Mouse (Mus musculus) adrenal gland, postnatal 25 days (tissue): Measurements from ENCODE around the gene Tmem107. TPM values are rescaled to one million over a fixed set of nuclear protein-coding genes. Genes with fewer than 3 reads are reported as not detected.

Experiments
- DNase-seq: peaks from one replicate; pipeline ENCODE4 v3.0.0; 2021; ENCODE audit warnings: mixed read lengths
- long read RNA-seq: library from polyadenylated mRNA; stranded (forward); transcript quantifications from one replicate; pipeline ENCODE4 v2.0.0, GENCODE M21; 2021
- total RNA-seq: library from RNA; stranded (reverse); gene quantifications from 2 replicates; pipeline ENCODE4 v1.2.3, GENCODE M21; 2021

The Tmem107 gene
- 18.3 and 21.8 TPM in 2 replicates for total RNA-seq
- long read RNA-seq, transcript Tmem107-201 (5 exons, 779 nt), result major isoform, 8 of 12 reads
- long read RNA-seq, partial matches to known transcripts, result 2 of 12 reads
- long read RNA-seq, other reads (novel, unspliced or antisense), result 1 of 12 reads

DNA sequence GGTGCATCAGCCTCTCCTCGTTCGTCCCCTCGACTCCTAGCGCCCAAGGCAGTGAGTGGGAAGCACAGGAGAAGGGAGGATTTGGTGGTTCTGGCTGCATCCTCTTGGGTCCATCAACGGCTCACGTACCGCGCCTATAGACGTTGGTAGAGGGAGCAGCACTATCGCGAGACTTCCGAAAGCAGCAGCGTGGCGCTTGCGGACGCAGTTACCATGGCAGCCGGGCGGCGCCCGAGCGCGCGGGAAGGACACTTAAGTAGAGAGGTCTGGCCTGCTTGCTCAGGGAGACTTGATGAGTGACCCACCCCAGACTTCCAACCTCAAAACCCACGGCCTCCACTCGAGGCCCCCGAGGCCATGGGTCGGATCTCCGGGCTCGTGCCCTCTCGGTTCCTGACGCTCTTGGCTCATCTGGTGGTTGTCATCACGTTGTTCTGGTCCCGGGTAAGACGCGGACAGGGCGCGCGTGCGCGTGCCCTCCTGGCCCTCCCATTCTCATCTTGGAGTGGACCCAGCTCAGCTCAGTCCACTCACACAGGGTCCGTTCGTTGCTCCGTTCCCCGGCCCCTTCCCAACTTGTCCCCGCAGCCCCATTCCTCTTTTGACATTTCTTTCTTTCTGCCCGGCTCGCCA lies at the start of gene Tmem107:
Gene Tmem107 (plus strand): TSS at position 217 of the 633 bp plus-strand sequence.
- DNase-seq, result peak; percentile 92

GRCm38 (mm10) chr11:69026562-69026961 lies 44.0 kb upstream of the Tmem107 start:
- no peak for DNase-seq

GRCm38 (mm10) chr11:69028805-69029204 lies 41.8 kb upstream of the Tmem107 start:
- DNase-seq, result no peak

DNA sequence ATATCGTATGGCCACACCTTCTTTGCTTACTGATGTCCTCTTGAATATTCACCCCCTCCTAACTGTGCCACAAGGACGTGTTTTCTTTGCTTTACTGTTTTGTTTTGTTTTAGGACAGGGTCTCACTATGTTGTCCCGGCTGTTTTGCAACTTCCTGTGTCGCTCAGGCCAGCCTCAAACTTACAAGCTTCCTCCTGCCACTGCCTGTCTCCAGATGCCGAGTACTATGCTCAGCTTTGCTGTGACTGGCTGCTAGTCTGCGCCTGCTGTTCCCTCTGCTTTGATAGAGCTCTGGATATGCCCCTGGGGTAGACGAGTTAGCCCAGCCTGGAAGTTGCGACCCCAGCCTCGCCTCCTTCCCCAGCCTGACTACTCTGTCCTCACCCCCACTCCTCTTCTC lies 37.1 kb upstream of the Tmem107 start:
- no peak for DNase-seq

- no peak for DNase-seq
Measured at GRCm38 (mm10) chr11:69034585-69034984, 36.0 kb upstream of the Tmem107 start.

DNA sequence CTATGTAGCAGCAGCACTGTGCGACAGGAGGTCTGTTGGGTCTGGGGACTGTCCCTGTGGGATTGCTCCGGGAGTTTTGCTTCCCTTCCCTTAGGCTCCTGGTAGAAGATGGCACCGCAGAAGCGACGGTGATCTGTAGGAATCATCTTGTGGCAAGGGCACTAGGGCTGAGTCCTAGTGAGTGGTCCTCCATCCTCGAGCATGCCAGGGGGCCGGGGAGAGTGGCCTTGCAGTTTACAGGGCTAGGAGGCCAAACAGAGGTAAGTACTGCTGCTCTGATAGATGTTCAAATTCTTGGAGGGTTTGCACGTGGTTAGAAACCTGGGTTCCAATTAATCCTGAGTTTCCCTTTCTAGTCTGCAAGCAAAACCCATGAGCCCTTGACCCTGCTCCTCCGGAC lies 35.2 kb upstream of the Tmem107 start:
- no peak for DNase-seq

- DNase-seq, result peak; percentile 82
Measured at GRCm38 (mm10) chr11:69035849-69036248, 34.8 kb upstream of the Tmem107 start.

- DNase-seq, result peak; percentile 83
Measured at GRCm38 (mm10) chr11:69036486-69037230, 33.9 kb upstream of the Tmem107 start.

- peak; percentile 85 for DNase-seq
Measured at GRCm38 (mm10) chr11:69037231-69038061, 33.2 kb upstream of the Tmem107 start.

- no peak for DNase-seq
Measured at GRCm38 (mm10) chr11:69038173-69038572, 32.4 kb upstream of the Tmem107 start.

DNA sequence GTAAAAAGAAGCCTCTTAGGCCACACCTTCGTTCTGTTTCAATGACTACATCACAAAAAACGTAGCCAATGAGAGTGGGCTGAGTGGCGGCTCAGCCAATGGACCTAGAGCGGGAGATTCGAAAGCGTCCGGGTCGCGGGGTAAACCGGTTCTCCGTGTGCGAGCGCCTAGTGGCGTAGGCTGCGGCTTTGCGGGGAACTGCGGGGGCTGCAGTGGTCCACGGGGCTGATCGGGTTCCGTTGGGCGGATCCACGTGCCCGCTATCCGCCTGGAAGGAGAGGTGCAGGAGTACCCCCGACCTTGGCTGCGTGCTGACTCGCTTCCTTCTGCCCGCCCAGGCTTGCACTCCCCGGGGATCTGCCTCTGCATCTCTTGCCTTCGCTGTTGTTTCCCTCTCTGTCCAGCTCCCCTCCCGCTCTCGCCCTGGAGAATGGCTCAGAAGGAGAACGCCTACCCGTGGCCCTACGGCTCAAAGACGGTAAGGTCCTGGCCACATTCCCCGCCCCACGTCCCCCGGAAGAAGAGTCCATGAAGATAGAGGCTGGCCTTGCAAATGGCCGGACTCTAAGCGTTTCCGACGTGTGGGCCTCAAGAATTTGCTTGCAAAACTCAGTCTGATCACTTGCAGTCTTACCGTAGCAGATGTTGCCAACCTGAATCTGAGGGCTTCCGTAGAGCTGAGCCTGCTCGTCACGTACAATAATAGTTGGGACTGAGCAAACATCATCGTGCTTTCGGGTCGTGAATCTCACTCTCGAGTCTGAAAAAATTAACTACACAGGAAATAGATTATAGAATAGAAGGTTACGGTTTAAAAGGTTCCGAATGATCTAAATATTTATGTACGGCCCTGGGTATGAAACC lies 24.8 kb upstream of the Tmem107 start, which contains the start of gene Aurkb:
Gene Aurkb (plus strand): TSS at position 117 of the 864 bp plus-strand sequence.
- DNase-seq, result peak; percentile 85

- DNase-seq, result no peak
Measured at GRCm38 (mm10) chr11:69046395-69046774, 24.2 kb upstream of the Tmem107 start.

DNA sequence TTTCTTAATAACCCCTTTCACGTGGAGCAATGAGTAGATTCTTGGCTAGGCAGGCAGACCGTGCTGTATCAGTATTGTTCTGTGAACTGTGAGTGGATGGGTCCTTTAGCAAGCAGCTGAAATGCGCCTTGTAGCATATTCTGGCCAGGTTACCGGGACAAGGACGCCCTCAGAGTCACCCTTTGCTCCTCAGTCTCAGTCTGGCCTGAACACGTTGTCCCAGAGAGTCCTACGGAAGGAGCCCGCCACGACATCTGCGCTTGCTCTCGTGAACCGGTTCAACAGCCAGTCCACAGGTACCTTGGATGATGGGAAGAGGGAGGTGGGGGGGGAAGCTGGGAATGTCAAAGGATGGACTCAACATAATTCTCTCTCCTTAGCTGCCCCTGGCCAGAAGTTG lies 23.0 kb upstream of the Tmem107 start:
- no peak for DNase-seq

GRCm38 (mm10) chr11:69048151-69048550 lies 22.5 kb upstream of the Tmem107 start:
- no peak for DNase-seq

GRCm38 (mm10) chr11:69050748-69051147 lies 19.9 kb upstream of the Tmem107 start:
- DNase-seq, result no peak

GRCm38 (mm10) chr11:69051771-69052170 lies 18.8 kb upstream of the Tmem107 start:
- DNase-seq, result no peak

DNA sequence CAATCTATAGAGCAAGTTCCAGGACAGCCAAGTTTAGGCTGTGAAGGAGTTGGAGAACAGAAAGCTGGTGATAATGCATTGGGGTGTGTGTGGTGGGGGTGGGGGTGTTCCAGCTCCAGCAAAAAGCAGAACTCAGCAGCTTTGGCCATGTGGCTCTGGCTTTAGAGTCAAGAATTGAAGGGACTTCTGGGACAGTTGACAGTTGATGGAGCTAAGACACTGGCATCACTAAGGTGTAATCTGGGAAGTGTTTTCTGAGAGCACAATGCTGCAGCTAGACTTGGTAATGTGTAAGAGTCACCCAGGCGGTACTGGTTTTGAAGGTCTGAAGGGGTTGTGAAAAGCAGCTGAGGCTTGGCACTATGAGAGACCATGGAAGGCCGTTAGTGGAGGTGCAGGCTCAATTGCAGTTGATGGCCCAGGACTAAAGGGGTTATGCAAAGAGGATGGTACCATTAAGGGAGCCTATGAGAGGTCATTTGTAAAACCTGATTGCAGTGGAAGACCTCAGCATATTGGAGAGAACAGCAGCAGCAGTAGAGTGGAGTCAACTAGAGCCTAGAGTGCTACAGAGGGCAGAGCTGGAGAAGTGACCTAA lies 17.7 kb upstream of the Tmem107 start:
- DNase-seq, result no peak

- DNase-seq, result no peak
Measured at GRCm38 (mm10) chr11:69053848-69054247, 16.8 kb upstream of the Tmem107 start.

DNA sequence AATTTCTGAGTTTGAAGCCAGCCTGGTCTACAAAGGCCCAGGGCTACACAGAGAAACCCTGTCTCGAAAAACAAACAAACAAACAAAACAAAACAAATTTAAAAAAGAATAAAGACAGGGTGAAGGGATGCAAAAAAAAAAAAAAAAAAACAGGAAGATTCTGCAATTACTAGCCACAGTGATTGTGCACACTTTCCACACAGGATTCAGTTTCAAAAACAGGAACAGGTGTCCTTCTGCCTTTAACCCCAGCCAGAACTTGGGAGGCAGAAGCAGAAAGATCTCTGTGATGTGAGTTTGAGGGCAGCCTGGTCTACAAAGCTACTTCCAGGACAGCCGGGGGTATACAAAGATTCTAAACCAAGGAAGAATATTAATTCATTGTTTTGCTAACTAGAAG lies 12.3 kb upstream of the Tmem107 start:
- DNase-seq, result no peak

DNA sequence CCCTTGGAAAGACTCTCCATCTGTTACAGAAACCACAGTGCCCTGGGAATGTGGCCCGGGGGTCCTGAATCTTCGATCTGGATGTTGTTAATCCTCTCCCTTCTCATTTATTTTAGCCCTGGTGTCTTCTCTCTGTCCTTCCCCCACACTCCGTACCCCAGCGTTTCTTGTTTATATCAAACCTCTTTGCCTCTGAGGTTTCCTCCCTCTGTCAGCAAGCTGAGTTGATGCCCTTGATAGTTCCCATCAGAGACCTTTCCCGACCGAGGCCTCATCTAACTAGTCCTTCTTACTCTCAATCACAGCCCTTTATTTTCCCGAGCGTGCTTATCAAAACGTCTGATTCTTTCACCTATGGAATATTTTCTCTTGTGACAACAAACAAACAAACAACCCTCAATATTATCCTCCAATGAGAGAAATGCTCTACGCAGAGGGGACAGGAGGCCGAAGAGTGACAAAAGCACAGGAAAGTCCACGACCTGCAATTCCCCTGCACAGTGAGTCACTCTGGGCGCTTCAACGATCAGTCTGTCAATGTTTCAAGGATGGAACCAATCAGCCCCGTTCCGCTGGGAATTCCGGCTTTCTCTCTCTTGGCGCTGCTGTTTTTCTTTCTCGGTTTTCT lies 11.8 kb upstream of the Tmem107 start:
- DNase-seq, result no peak
